Mouse (Mus musculus) gastrocnemius, postnatal 14 days (tissue): Measurements from ENCODE around the gene Pde4d. TPM values are rescaled to one million over a fixed set of nuclear protein-coding genes. Genes with fewer than 3 reads are reported as not detected.

Source experiments
- microRNA-seq, 2 experiments: library from miRNA; unstranded; fragments of <30 nt; microRNA quantifications; one replicate each; pipeline ENCODE4 v1.2.0; 2021
- total RNA-seq, 2 experiments: library from RNA; stranded (reverse); gene quantifications; 2 replicates each; pipeline ENCODE4 v1.2.3; 2021

Gene Pde4d
- total RNA-seq, 2 experiments from 2014 or later: 91.2 to 126 TPM

Small RNA genes within 50 kb of the gene (microRNA-seq; reads per million reads assigned to microRNA genes)
- gene Mir1904 (0 reads per million in 2 experiments), gene Mir582 (7.6 to 8.0 reads per million in 2 experiments)

Other genes with a start within 250 kb of the Pde4d start
- gene Elovl7, start 235.5 kb upstream of the Pde4d start, total RNA-seq: 1 to 10 TPM in 1 of 2 experiments, under 1 TPM in 1; 0.44 to 1.1 TPM
- gene Depdc1b, start 133.6 kb upstream of the Pde4d start, total RNA-seq: under 1 TPM; 0.82 to 0.92 TPM